Mouse (Mus musculus): ENCODE results near the gene Zfp654. TPM values are rescaled to one million over a fixed set of nuclear protein-coding genes. Genes with fewer than 3 reads are reported as not detected.

Zfp654 gene
- polyA plus RNA-seq (2015; fragmentation: Nextera tagmentation; extraction: Ambion mirVana): 6.2 and 6.8 TPM in 2 replicates

DNA sequence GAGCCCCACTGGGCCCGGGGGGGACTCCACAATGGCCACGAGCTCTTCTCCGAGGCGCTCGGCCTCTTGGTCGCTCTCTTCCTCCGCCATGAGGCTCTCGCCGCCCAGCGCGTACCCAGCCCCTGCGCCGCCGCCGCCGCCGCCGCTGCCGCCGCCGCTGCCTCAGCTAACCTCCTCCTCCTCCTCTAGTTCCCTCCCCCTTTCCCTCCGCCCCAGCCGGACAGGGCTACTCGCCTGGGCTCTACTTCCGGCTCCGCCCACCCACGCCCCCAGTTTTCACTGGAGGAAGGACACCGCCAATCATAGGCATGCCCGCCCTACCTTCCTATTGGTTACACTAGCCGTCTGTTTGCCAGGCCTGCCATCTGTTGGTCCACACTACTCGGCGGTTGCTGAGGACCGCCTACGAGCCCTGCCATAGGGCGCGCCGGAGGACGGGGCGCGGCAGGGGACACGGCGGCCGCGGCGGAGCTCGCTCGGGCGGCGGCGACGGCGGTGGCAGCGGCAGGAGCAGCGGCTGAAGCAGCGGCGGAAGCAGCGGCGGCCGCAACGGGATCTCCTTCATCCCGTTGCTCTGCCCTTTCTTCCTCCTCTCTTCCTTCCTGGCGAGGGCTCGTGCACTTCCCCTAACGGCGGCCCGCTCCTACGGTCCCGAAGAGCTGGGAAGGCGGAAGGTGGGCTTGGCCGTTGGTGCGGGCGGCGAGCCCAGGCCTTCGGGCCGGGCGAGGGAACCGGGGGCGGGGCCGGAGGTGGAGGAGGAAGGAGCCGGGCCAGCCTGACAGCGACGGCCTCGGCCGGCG is at the start of gene Zfp654, which contains the start of gene Cggbp1:
TSS of gene Zfp654 (minus strand) at position 90 of the 800 bp plus-strand sequence.
TSS of gene Cggbp1 (plus strand) at position 434 of the 800 bp plus-strand sequence.
- H3K9ac ChIP-seq: peak within 1 kb of the TSS; percentile 94
- ATAC-seq (ENCODE audit: insufficient number of reproducible peaks, insufficient read depth, low FRiP score, low TSS enrichment, low read depth): peak; percentile 100
- peaks cover 16% of the 10 kb centered on the region for H3K36me3 ChIP-seq
- no peaks in the 10 kb centered on the region for H3K9me3 ChIP-seq
- H3K4me3 ChIP-seq: peak within 1 kb of the TSS; percentile 92
- H3K4me1 ChIP-seq: peaks cover 17% of the 10 kb centered on the region
- under 1% methylated on average over 75 of the region's 85 CpGs for WGBS
- H3K27ac ChIP-seq: peak within 1 kb of the TSS; percentile 98
- no peaks in the 10 kb centered on the region for H3K27me3 ChIP-seq
- H3K4me2 ChIP-seq: peak within 1 kb of the TSS; percentile 92

DNA sequence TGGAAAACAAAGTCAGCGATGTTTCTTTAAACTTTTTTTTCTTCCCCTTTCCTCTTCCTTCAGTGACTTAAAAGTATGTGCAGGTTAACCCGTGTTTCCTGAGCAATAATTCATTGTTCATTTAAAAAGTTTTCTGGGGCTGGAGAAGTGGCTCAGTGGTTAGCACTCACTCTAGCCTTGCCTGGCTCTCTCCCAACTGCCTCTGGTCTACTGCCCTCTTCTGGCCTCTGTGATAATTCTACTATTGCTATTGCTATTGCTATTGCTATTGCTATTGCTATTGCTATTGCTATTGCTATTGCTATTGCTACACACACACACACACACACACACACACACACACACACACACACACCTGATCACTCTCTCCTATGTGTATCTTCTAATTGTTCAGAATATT is 47.6 kb upstream of the Zfp654 start:
- Histone ChIP-seq H3K36me3 (no peaks in the 10 kb centered on the region), H3K27me3 (no peaks in the 10 kb centered on the region), H3K9ac (no peak overlapping the region), H3K27ac (no peak overlapping the region), H3K4me2 (no peak overlapping the region), H3K4me3 (no peak overlapping the region), H3K4me1 (no peaks in the 10 kb centered on the region), H3K9me3 (no peaks in the 10 kb centered on the region)
- ATAC-seq (ENCODE audit: insufficient number of reproducible peaks, insufficient read depth, low FRiP score, low TSS enrichment, low read depth): no peak
- WGBS: 68% methylated on average over 2 of the region's 2 CpGs

DNA sequence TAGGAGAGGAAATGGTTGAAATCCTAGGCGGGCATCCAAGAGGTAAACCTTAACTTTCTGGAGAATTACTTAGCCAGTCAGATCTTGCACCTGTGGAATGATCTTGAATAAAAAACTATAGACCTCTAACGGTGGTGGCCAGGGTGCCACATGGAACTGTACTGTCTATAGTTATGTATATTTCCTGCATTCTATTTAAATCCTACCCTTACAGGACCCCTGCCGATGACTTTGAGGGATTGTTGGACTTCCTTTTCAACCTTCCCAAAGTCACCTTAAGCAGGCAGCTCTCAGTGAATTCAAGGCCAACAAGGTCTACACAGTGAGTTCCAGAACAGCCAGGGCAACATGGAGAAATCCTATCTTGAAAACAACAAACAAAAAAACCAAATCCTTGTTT is 38.0 kb upstream of the Zfp654 start:
- no peak for ATAC-seq (ENCODE audit: insufficient number of reproducible peaks, insufficient read depth, low FRiP score, low TSS enrichment, low read depth)
- WGBS: 91% methylated on average over 3 of the region's 3 CpGs
- Histone ChIP-seq H3K4me3 (no peak overlapping the region), H3K4me2 (no peak overlapping the region), H3K27me3 (no peaks in the 10 kb centered on the region), H3K36me3 (no peaks in the 10 kb centered on the region), H3K27ac (no peak overlapping the region), H3K9me3 (0 out of 2 replicates have a peak, but pooled peaks cover 4% of the 10 kb centered on the region), H3K9ac (no peak overlapping the region), H3K4me1 (0 out of 2 replicates have a peak, but pooled peaks cover under 1% of the 10 kb centered on the region)

DNA sequence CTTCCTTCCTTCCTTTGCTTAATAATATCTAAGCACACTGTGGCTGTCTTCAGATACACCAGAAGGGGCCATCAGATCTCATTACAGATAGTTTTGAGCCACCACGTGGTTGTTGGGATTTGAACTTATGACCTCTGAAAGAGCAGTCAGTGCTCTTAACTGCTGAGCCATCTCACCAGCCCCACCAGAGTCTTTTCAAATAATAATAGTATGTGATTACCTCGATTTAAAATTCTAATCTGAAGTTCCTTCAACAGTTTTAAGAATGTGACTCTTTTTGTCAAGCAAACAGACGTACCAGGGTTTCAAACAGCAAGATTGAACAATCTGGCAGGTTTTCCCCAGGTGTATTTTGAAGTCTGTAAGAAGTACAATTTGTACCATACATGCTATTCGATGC is 34.1 kb upstream of the Zfp654 start:
- WGBS: 46% methylated on average over 4 of the region's 4 CpGs

DNA sequence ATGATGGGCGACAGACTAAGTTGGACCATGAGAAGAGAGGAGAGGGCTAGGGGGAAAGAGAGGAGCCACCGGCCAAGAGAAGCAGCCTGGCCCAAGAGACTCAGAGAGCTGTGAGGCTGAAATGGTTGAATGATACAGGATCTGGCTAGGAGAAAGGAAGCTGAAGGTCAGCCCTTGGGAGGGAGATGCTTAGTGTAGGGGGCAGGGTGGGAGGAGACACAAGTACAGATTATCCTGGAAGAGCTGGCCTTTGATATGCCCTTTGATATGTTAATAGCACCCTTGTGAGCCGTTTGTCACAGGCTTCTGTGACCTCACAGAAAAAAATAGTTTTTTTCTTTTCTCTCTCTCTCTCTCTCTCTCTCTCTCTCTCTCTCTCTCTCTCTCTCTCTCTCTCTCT is 33.7 kb upstream of the Zfp654 start:
- H3K27ac ChIP-seq: no peak overlapping the region
- H3K27me3 ChIP-seq: no peaks in the 10 kb centered on the region
- no peak overlapping the region for H3K9ac ChIP-seq
- no peaks in the 10 kb centered on the region for H3K36me3 ChIP-seq
- H3K9me3 ChIP-seq: 0 out of 2 replicates have a peak, but pooled peaks cover 4% of the 10 kb centered on the region
- no peak for ATAC-seq (ENCODE audit: insufficient number of reproducible peaks, insufficient read depth, low FRiP score, low TSS enrichment, low read depth)
- no peak overlapping the region for H3K4me3 ChIP-seq
- peaks cover 3% of the 10 kb centered on the region; the same call in 1 of the 2 replicates for H3K4me1 ChIP-seq
- 26% methylated on average over 3 of the region's 3 CpGs for WGBS
- no peak overlapping the region for H3K4me2 ChIP-seq

More for the DNA sequence above, 34.1 kb upstream of the Zfp654 start:
- Histone ChIP-seq H3K9ac (no peak overlapping the region), H3K27me3 (no peaks in the 10 kb centered on the region), H3K4me3 (no peak overlapping the region), H3K9me3 (0 out of 2 replicates have a peak, but pooled peaks cover 4% of the 10 kb centered on the region), H3K27ac (no peak overlapping the region), H3K36me3 (no peaks in the 10 kb centered on the region), H3K4me2 (no peak overlapping the region), H3K4me1 (peaks cover 3% of the 10 kb centered on the region; the same call in 1 of the 2 replicates)
- ATAC-seq (ENCODE audit: insufficient number of reproducible peaks, insufficient read depth, low FRiP score, low TSS enrichment, low read depth): no peak

DNA sequence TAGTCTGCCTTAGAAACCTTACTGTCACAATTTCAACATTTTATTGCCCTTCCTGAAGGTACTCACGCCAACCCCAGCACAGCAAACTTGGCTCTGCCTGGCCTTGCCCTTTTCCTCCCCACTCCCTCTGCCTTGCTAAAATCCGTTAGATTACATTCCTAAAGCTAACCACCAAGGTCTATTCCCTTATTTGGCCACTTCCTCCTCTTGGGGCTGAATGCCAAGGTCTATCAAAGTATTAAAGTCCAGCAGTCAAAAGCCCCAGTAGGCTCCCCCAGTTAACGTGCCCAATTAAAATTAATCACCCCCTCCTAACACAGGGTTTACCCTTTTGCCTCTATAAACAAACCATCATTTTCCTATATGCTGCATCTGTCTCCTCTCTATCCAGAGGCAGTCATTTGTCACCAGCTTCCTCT is 33.0 kb upstream of the Zfp654 start:
- no peaks in the 10 kb centered on the region for H3K36me3 ChIP-seq
- no peak for ATAC-seq (ENCODE audit: insufficient number of reproducible peaks, insufficient read depth, low FRiP score, low TSS enrichment, low read depth)
- H3K9ac ChIP-seq: no peak overlapping the region
- 28% methylated on average over 3 of the region's 3 CpGs for WGBS
- H3K4me3 ChIP-seq: no peak overlapping the region
- 0 out of 2 replicates have a peak, but pooled peaks cover 2% of the 10 kb centered on the region for H3K9me3 ChIP-seq
- H3K4me1 ChIP-seq: peaks cover 3% of the 10 kb centered on the region; the same call in 1 of the 2 replicates
- H3K27me3 ChIP-seq: no peaks in the 10 kb centered on the region
- no peak overlapping the region for H3K27ac ChIP-seq
- H3K4me2 ChIP-seq: no peak overlapping the region

DNA sequence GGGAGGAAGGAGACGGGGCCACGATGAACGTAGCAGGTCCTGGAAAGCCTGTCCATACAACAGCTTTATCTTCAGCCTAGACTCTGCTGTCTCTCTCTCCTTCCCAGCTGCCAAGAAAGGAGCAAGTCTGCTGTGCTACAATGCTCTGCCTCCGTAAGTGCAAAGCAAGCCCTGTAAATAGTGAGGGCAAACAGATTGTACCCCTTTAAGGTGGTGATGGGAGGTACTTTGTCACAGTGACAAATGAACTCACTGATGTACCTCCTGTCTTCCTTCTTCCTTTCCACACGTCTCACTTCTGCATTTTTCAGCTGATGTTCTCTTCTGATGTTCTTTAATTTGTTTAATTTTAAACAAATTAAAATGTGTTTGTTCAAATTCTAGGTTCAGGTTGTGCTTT is 32.4 kb upstream of the Zfp654 start:
- Histone ChIP-seq H3K9me3 (no peaks in the 10 kb centered on the region), H3K36me3 (no peaks in the 10 kb centered on the region), H3K27ac (no peak overlapping the region), H3K4me2 (no peak overlapping the region), H3K4me3 (no peak overlapping the region), H3K4me1 (peaks cover 3% of the 10 kb centered on the region; the same call in 1 of the 2 replicates), H3K9ac (no peak overlapping the region), H3K27me3 (no peaks in the 10 kb centered on the region)
- ATAC-seq (ENCODE audit: insufficient number of reproducible peaks, insufficient read depth, low FRiP score, low TSS enrichment, low read depth): no peak
- 76% methylated on average over 5 of the region's 5 CpGs for WGBS

DNA sequence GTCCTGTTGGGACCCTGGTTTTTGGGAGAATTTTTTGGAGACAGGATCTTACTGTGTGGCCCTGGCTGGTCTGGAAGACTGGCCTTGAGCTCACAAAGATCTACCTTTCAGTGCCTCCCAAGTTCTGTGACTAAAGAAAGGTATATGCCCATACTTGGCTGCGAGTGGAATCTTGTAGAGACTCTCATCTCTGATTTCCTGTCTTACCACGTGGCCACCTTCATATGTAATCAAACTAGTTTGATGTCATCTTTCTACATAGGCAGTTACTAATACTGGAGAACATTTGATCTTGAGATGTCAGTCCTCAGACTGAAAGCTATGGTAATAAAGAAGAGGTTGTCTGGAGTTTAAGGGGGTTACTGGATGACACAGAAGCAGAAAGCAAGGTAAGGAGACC is 30.0 kb upstream of the Zfp654 start:
- no peak for ATAC-seq (ENCODE audit: insufficient number of reproducible peaks, insufficient read depth, low FRiP score, low TSS enrichment, low read depth)
- Histone ChIP-seq H3K27ac (no peak overlapping the region), H3K27me3 (no peaks in the 10 kb centered on the region), H3K4me1 (peaks cover 3% of the 10 kb centered on the region; the same call in 1 of the 2 replicates), H3K9me3 (no peaks in the 10 kb centered on the region), H3K4me3 (no peak overlapping the region), H3K9ac (no peak overlapping the region), H3K36me3 (no peaks in the 10 kb centered on the region), H3K4me2 (no peak overlapping the region)
- WGBS: 68% methylated on average over 2 of the region's 2 CpGs

DNA sequence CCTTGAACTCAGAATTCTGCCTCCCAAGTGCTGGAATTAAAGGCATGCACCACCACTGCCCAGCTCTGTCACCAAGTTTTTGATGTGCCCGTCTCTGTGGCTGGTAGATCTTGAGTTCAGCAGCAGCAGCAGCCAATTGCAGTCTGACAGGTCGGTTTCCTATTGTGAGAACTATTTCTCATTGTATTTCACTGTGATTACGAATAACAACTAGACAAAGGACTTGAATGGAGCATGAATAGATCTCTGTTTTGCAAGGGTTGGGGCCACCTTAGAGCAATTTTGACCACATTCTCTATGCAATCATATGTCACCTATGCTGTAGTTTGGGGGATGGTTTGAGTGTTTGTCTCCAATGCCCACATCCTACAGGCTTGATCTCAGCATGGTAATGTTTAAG is 29.5 kb upstream of the Zfp654 start:
- Histone ChIP-seq H3K4me2 (no peak overlapping the region), H3K36me3 (no peaks in the 10 kb centered on the region), H3K27ac (no peak overlapping the region), H3K4me1 (peaks cover 3% of the 10 kb centered on the region; the same call in 1 of the 2 replicates), H3K9ac (no peak overlapping the region), H3K4me3 (no peak overlapping the region), H3K27me3 (no peaks in the 10 kb centered on the region), H3K9me3 (no peaks in the 10 kb centered on the region)
- WGBS: 79% methylated on average over 3 of the region's 3 CpGs
- ATAC-seq (ENCODE audit: insufficient number of reproducible peaks, insufficient read depth, low FRiP score, low TSS enrichment, low read depth): no peak

DNA sequence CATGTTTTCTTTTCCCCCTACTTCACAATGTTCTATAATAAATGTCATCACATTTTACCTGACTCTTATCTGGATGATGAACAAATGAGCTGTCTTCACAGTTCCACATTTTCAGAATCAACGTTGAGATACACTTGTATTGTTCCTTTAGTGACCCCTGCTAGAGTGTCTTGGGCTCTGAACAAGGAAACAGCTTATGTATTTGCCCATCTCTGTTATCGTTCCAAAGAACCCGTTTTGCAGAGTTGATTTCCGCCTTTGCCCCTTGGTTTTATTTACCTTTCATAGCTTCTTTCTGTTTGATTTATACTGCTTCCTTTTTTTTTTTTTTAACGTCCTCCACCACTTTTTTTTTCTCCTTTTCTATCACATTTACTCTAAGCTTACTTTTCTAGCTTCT is 28.3 kb upstream of the Zfp654 start:
- no peak overlapping the region for H3K4me2 ChIP-seq
- H3K9me3 ChIP-seq: no peaks in the 10 kb centered on the region
- H3K9ac ChIP-seq: no peak overlapping the region
- H3K36me3 ChIP-seq: no peaks in the 10 kb centered on the region
- peaks cover 3% of the 10 kb centered on the region; the same call in 1 of the 2 replicates for H3K4me1 ChIP-seq
- no peak for ATAC-seq (ENCODE audit: insufficient number of reproducible peaks, insufficient read depth, low FRiP score, low TSS enrichment, low read depth)
- no peaks in the 10 kb centered on the region for H3K27me3 ChIP-seq
- H3K27ac ChIP-seq: no peak overlapping the region
- 79% methylated on average over 5 of the region's 5 CpGs for WGBS
- H3K4me3 ChIP-seq: no peak overlapping the region

DNA sequence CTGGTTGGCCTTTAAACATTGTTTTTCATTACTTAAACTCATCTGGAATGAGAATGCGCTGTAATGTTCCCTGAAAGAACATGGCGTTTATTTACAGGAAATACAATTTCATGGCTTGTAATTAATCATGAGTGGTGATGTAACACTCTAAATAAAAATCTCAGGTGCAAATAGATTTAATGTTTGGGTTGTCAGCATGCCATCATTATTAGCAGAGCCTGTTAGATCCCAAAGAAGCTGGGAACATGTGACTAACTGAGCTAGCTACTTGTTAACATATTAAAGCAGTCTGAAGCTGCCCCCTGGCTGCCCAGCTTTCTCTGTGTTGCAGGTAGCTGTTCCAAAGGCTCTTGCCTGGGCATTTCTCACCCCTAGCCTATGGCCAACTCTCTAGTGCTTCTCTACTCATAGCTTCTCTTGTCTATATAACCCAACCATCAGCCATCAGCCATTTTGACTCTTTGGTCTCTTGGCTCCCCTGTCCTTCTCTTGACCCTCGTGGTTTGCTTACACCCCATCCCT is 27.2 kb upstream of the Zfp654 start:
- Histone ChIP-seq H3K4me3 (no peak overlapping the region), H3K4me2 (no peak overlapping the region), H3K9ac (no peak overlapping the region), H3K27me3 (no peaks in the 10 kb centered on the region), H3K27ac (no peak overlapping the region), H3K4me1 (no peaks in the 10 kb centered on the region), H3K9me3 (no peaks in the 10 kb centered on the region), H3K36me3 (no peaks in the 10 kb centered on the region)
- no peak for ATAC-seq (ENCODE audit: insufficient number of reproducible peaks, insufficient read depth, low FRiP score, low TSS enrichment, low read depth)
- WGBS: 74% methylated on average over 3 of the region's 3 CpGs

DNA sequence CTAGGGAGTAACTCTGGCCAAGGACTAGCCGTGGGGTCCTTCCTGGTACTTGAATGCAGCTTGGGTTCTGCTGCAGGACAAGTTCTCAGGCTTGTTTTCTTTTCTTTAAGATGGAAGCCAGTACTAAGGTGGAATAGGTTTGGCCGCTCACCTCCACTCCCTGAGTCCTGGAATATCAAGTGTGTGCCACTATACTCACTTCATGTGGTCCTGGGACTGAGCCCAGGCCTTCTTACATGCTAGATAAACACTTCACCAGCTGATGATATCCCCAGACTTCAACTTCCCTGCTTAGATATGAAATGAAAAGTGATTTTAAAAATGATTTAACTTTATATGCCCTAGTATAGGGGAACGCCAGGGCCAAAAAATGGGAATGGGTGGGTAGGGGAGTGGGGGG is 25.9 kb upstream of the Zfp654 start:
- Histone ChIP-seq H3K9me3 (no peaks in the 10 kb centered on the region), H3K27ac (no peak overlapping the region), H3K27me3 (no peaks in the 10 kb centered on the region), H3K4me1 (no peaks in the 10 kb centered on the region), H3K4me3 (no peak overlapping the region), H3K9ac (no peak overlapping the region), H3K36me3 (no peaks in the 10 kb centered on the region), H3K4me2 (no peak overlapping the region)
- ATAC-seq (ENCODE audit: insufficient number of reproducible peaks, insufficient read depth, low FRiP score, low TSS enrichment, low read depth): no peak
- 91% methylated on average over 3 of the region's 3 CpGs for WGBS

All from embryonic facial prominence, embryonic 13.5 days (tissue).